In the genomic region with DNA sequence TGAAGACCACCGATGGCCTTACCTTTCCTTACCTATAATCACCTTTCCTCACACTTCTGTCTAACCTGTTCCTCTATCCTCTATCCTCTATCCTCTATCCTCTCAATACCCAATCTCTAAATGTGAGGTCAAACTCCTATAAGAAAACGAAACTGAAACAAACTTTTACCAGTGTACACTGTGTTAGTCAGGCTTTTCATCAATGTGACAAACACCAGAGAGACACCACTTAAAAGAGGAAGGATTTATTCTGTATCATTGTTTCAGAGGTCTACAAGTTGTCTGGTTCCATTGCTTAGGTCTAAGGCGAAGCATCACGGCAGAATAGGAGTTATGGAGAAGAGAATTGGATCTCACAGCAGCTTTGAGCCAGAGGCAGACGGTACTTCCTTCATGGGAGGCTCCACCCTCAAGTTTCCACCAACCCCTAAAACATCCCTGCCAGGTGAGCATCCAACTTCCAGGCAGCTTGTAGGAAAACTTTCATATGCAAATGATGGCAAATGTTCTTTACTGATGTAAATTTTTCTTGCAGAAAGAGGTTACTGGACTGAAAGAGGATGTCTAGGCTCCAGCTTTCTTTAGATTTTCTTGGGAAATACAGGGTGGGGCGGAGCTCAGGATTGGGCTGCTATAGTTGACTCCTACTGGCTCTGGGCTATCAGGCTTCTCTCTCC, we compare ENCODE assay signal across 1 mouse cellular context.
TF ChIP-seq lines count a peak whose summit lies in the region.

No protein-coding gene starts in this region.

TF ChIP-seq in MEL, 35 proteins besides CTCF, POLR2A, EP300 and RAD21 (continued from another document):
- TF ChIP-seq MAX (IDR thresholded peaks at IDR 0.05; ENCODE audit: low read length) = no peak
- no peak for TF ChIP-seq USF2 (IDR thresholded peaks at IDR 0.05; ENCODE audit: borderline replicate concordance in 1 of 2, insufficient read depth in 1 of 2, low read depth in 1 of 2, low read length in 2 of 2)
- no peak for TF ChIP-seq MXI1 (IDR thresholded peaks at IDR 0.05; ENCODE audit: low read depth, low read length)
- no peak for TF ChIP-seq ZKSCAN1 (IDR thresholded peaks at IDR 0.05; ENCODE audit: low read depth, low read length)
TF ChIP-seq in MEL: peak in this region for 0.
